Mouse (Mus musculus) ES-Bruce4 (cell line): Measurements from ENCODE around the gene Lsm2.

Source experiments
- CTCF ChIP-seq: IDR thresholded peaks from one replicate; pipeline ENCODE4 v1.8.1; 2011; ENCODE audit warnings: low read depth, low read length
- EP300 ChIP-seq: IDR thresholded peaks from 2 replicates; pipeline ENCODE4 v1.6.1; 2011; ENCODE audit warnings: low read depth, low read length; ENCODE audit not compliant: insufficient read depth
- POLR2A ChIP-seq: IDR thresholded peaks from one replicate; pipeline ENCODE4 v1.8.1; 2011; ENCODE audit warnings: low read length; ENCODE audit not compliant: insufficient read depth

- TF ChIP-seq CTCF (no peak), EP300 (no peak), POLR2A (no peak)
Measured at GRCm38 (mm10) chr17:35032323-35032870, 50.7 kb downstream of the Lsm2 start.
